Mouse (Mus musculus) spleen, adult 2 months (tissue): Measurements from ENCODE around the gene Sft2d1.

Experiments
- CTCF ChIP-seq: fragments of 200-500 bp; IDR thresholded peaks from 2 replicates; pipeline ENCODE4 v1.5.1; 2011; ENCODE audit warnings: mild to moderate bottlenecking, inconsistent platforms; ENCODE audit not compliant: insufficient read depth, insufficient read length, insufficient replicate concordance; ENCODE audit errors: extremely low read depth
- POLR2A ChIP-seq: fragments of 200-500 bp; IDR thresholded peaks from 2 replicates; pipeline ENCODE4 v1.6.1; 2011; ENCODE audit warnings: low read depth, low read length, inconsistent platforms

- TF ChIP-seq POLR2A (no peak), CTCF (no peak)
Measured at GRCm38 (mm10) chr17:8277266-8277665, 33.6 kb upstream of the Sft2d1 start.
